Mouse (Mus musculus): ENCODE measurements around the gene B3gnt2. TPM values are rescaled to one million over a fixed set of nuclear protein-coding genes. Genes with fewer than 3 reads are reported as not detected.

The B3gnt2 gene
- 50.0 TPM for total RNA-seq (2023)

DNA sequence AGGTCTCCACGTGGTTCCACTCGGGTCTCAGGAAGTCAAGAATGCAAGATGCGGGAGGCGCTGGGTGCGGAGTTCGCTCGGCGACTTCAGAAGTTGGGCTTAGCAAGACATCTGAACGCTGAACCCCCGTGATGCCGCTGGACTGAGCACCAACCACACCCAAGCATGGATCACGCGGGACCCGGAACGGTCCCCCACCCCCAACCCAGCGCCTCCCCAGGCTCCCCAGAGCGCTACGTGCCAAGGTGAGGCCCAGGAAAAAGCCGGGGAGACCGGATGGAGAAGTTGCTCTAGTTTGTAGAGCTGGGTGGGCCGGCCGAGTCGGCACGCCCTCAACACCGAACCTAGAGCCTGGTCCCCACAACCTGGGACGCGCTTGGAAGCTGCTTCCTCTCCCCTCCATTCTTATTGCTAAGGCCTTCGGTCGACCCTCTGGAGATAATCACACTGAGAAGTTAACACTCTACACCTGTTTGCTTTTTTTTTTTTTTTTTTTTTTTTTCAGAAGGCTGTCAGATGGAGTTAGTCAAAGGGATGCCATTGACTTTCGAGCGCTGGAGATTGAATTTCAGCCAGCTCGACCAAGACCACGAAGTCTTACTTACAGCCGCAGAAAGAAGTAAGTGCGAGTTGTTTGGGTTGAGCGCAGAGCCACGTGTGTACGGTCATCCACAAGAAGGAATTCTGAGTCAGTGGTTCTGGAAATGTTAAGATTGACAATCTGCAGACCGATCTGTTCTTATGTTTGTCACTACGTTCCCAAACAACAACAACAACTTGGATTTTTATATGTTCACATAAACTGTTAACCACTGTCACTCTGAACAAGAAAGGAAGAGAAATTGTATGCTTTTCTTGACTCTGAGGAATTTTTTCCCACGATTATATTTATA, at the start of gene B3gnt2:
Gene B3gnt2, minus strand, starts transcription at position 627 of the 893 bp plus-strand sequence.

Other genes with a start within 250 kb of the B3gnt2 start
- 63.6 TPM for gene Zrsr1, start 111.0 kb upstream of the B3gnt2 start, total RNA-seq (2023)
- gene Gm28048, start 121.1 kb upstream of the B3gnt2 start, total RNA-seq (2023): 26.4 TPM
- gene Commd1, start 121.4 kb upstream of the B3gnt2 start, total RNA-seq (2023): 16.7 TPM
- gene Cct4, start 129.6 kb upstream of the B3gnt2 start, total RNA-seq (2023): 216 TPM
- 6.0 TPM for gene Fam161a, start 146.6 kb upstream of the B3gnt2 start, total RNA-seq (2023)